Mouse (Mus musculus): Measurements from ENCODE around the gene Gipc2.

- no peak for TF ChIP-seq POLR2A (IDR thresholded peaks at IDR 0.05; ENCODE audit: insufficient read depth, low read length)
- TF ChIP-seq CTCF (IDR thresholded peaks at IDR 0.05; ENCODE audit: low read depth, low read length): no peak
- no peak for TF ChIP-seq EP300 (IDR thresholded peaks at IDR 0.05; ENCODE audit: insufficient read depth, low read depth, low read length)
These were observed 38.9 kb downstream of the Gipc2 start for GRCm38 (mm10) chr3:152127144-152127543.
